Mouse (Mus musculus) kidney, postnatal 0 days (tissue): ENCODE data around the gene Abcd3. TPM values are rescaled to one million over a fixed set of nuclear protein-coding genes. Genes with fewer than 3 reads are reported as not detected.

Source experiments
- ATAC-seq: fragments of 200-750 bp; cut with Nextera tagmentation; replicated peaks from 2 replicates; pipeline ENCODE4 v1.8.0; 2017; ENCODE audit warnings: low read depth, moderate number of reproducible peaks, moderate TSS enrichment, moderate library complexity; ENCODE audit not compliant: low FRiP score
- DNase-seq: peaks from one replicate; pipeline ENCODE4 v3.0.0-alpha.2; 2016; ENCODE audit warnings: low spot score
- H3K27ac ChIP-seq: fragments of 300-500 bp; sonication (generic); 2 replicates; pipeline ENCODE4 v1.5.1; 2014; ENCODE audit warnings: mild to moderate bottlenecking
- H3K27me3 ChIP-seq: fragments of 300-500 bp; sonication (generic); 2 replicates; pipeline ENCODE4 v1.6.1; 2014; ENCODE audit warnings: low read length, mixed read lengths; ENCODE audit not compliant: insufficient read depth
- H3K36me3 ChIP-seq: fragments of 300-500 bp; sonication (generic); 2 replicates; pipeline ENCODE4 v1.6.1; 2014; ENCODE audit warnings: low read length, mixed read lengths; ENCODE audit not compliant: insufficient read depth
- H3K4me1 ChIP-seq: fragments of 300-500 bp; sonication (generic); replicated peaks from 2 replicates; pipeline ENCODE4 v1.6.1; 2014; ENCODE audit warnings: antibody characterized with exemption, low read length, mixed read lengths; ENCODE audit not compliant: insufficient read depth
- H3K4me2 ChIP-seq: fragments of 300-500 bp; sonication (generic); 2 replicates; pipeline ENCODE4 v1.6.1; 2014; ENCODE audit warnings: mild to moderate bottlenecking, low read length, moderate library complexity, mixed read lengths
- H3K4me3 ChIP-seq: fragments of 300-500 bp; sonication (generic); replicated peaks from 2 replicates; pipeline ENCODE4 v1.5.1; 2014; ENCODE audit warnings: low read depth, low read length
- H3K9ac ChIP-seq: fragments of 300-500 bp; sonication (generic); 2 replicates; pipeline ENCODE4 v1.6.1; 2014; ENCODE audit warnings: low read depth, low read length
- H3K9me3 ChIP-seq: fragments of 300-500 bp; sonication (generic); replicated peaks from 2 replicates; pipeline ENCODE4 v1.6.1; 2016; ENCODE audit warnings: low read length, inconsistent platforms, mixed read lengths
- CTCF ChIP-seq: IDR thresholded peaks from 2 replicates; pipeline ENCODE4 v1.5.1; 2016; ENCODE audit warnings: antibody characterized with exemption, low read depth, mild to moderate bottlenecking, moderate library complexity
- WGBS: fragments of 180-500 bp; shearing (Covaris S2); extraction: QIAGEN DNeasy Blood & Tissue Kit; methylation state at CpG from one replicate; pipeline ENCODE4 v1.1.7; 2014; 5-methylcytosine and 5-hydroxymethylcytosine counted together
- polyA plus RNA-seq: library from polyadenylated mRNA; unstranded; fragments of >200 nt; fragmentation: Nextera tagmentation; extraction: Ambion mirVana; gene quantifications from 2 replicates; pipeline ENCODE4 v1.2.1, GENCODE M21; 2015

The Abcd3 gene
- polyA plus RNA-seq, 1 experiment from 2014 or later, result 75.1 TPM

DNA sequence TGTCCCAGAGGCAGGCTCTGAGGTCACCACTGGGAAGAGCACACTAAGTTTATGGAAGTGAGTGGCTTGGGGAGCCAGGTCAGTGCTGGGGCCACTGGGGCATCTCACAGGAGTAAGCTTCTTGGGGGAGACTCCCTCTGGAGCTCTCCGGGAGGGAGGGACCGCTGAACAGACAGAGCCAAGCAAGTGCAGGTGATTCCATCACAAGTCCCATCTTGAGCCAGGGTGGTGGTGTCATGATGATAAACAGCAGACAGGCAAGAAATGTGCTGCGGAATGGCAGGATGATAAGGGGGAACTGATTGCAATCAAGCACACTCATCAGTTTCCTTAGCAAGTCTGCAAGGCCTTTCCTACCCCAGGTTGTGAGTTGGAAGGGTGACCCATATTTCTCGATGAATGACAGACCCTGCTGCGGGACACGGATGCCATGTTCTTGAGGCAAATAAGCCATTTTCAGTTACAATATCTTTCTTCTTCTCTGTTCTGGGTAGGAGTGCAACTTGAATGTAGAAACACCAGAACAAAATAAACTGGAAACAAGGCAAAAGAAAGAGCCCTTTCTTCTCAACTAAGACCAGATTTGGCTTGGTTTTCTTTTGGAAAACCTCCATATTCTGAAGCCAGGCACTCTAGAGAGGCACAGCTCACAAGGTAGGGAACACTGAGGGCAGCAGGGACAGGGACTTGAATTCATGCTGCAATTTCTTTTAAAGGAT is 99.2 kb downstream of the Abcd3 start:
- H3K9ac ChIP-seq, result no peak overlapping the region
- H3K4me2 ChIP-seq, result no peak overlapping the region
- no peak overlapping the region for H3K27ac ChIP-seq
- H3K4me3 ChIP-seq, result no peak overlapping the region
- TF ChIP-seq CTCF, result no peak
- DNase-seq, result no peak
- H3K9me3 ChIP-seq, result no peaks in the 10 kb centered on the region
- no peaks in the 10 kb centered on the region for H3K36me3 ChIP-seq
- H3K4me1 ChIP-seq, result peaks cover 11% of the 10 kb centered on the region; the same call in 1 of the 2 replicates
- WGBS, result 82% methylated on average over 6 of the region's 6 CpGs
- no peaks in the 10 kb centered on the region for H3K27me3 ChIP-seq
- ATAC-seq, result no peak

DNA sequence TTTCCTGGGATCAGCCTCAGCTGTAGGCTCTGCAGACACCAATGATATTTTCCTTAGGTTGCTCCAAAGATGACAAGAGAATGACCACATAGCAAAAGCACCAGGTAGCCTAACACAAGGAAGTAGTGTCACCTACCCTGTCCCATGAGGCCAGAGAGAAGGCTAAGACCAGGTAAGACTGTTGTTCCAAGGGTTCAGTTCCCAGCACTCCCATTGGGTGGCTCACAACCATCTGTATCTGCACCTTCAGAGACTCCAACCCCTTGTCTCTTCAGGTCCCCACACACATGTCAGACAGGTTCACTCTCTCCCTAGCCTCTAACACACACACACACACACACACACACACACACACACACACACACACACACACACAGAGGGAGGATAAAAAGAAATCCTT is 99.8 kb downstream of the Abcd3 start:
- TF ChIP-seq CTCF, result no peak

DNA sequence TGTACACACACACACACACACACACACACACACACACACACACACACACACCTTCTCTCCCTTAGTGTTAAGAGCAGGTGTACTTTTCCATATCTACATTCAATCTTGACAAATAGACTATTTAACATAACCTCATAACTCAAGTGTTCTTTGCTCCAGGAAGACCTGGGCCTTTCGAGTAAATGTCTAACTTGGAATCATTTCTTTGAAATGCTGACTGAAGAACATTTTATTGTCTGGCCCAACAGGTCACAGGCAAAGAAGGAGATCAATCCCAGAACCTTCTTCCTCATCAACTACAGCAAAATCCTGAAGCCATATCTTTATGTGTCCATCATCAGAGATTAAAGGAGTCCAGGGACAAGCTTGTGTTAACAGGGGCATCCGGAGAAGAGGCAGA is 100.6 kb downstream of the Abcd3 start:
- Histone ChIP-seq H3K4me2 (no peak overlapping the region), H3K9ac (no peak overlapping the region), H3K27ac (no peak overlapping the region), H3K4me3 (no peak overlapping the region), H3K27me3 (no peaks in the 10 kb centered on the region), H3K36me3 (no peaks in the 10 kb centered on the region), H3K9me3 (no peaks in the 10 kb centered on the region), H3K4me1 (peaks cover 11% of the 10 kb centered on the region; the same call in 1 of the 2 replicates)
- DNase-seq, result no peak
- ATAC-seq, result no peak
- WGBS, result 64% methylated on average over 2 of the region's 2 CpGs
- TF ChIP-seq CTCF, result no peak

More for the DNA sequence above, 99.8 kb downstream of the Abcd3 start:
- DNase-seq (no peak), ATAC-seq (no peak)
- Histone ChIP-seq H3K9me3 (no peaks in the 10 kb centered on the region), H3K4me2 (no peak overlapping the region), H3K4me1 (peaks cover 11% of the 10 kb centered on the region; the same call in 1 of the 2 replicates), H3K4me3 (no peak overlapping the region), H3K27me3 (no peaks in the 10 kb centered on the region), H3K36me3 (no peaks in the 10 kb centered on the region), H3K9ac (no peak overlapping the region), H3K27ac (no peak overlapping the region)

DNA sequence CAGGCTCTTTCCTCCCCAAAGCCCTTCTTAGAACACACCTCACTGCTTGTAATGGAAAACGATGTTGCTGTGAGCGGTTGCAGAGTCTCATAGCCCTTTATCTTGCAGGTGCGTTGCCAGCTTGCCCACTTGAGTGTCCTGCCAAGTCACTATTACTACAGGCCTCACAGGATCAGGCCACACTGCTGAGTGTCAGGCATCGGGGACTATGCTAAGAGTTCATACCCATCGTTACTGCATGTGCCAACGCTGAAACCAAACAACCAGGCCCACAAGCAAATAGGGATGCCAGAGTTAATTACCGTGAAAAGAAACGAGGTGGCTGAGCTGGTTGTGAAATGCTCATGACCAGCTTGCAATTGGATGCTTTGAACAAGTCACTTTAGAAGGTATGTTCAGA is 101.3 kb downstream of the Abcd3 start:
- TF ChIP-seq CTCF, result no peak
- 43% methylated on average over 8 of the region's 8 CpGs for WGBS
- ATAC-seq (peak; percentile 47; the same call in 1 of the 2 replicates), DNase-seq (peak; percentile 45)
- no peak overlapping the region for H3K9ac ChIP-seq
- no peaks in the 10 kb centered on the region for H3K27me3 ChIP-seq
- no peak overlapping the region for H3K27ac ChIP-seq
- no peaks in the 10 kb centered on the region for H3K36me3 ChIP-seq
- H3K4me3 ChIP-seq, result no peak overlapping the region
- H3K9me3 ChIP-seq, result no peaks in the 10 kb centered on the region
- H3K4me1 ChIP-seq, result peaks cover 11% of the 10 kb centered on the region; the same call in 1 of the 2 replicates
- no peak overlapping the region for H3K4me2 ChIP-seq

DNA sequence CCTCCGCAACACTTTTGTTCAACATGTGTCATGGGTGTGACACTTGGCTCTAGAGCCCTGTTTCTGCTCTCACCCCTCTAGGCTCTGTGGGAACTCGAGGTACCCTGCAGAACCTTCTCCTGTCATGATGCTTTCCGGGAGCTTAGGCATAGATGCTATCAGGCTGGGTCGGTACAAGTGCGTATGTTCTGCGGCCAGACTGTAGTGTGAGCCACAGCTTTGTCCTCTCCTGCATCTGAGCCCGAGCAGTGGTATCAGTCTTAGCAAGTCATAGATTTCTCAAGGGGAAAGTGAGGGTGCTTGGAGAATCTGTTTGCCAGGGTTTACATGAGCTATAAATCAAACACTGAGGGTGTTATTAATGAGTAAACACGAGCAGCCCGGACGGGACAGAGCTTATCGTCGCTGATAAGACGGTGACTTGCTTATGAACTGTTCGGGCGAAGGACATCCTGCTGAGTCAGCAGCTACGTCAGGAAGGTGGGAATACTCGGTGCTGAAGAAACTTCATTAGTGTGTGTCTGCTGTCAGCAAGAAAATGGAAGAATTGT is 101.9 kb downstream of the Abcd3 start:
- H3K4me2 ChIP-seq, result peak overlapping the region; percentile 14; the same call in 1 of the 2 replicates
- peaks cover 11% of the 10 kb centered on the region; the same call in 1 of the 2 replicates for H3K4me1 ChIP-seq
- no peaks in the 10 kb centered on the region for H3K36me3 ChIP-seq
- no peak overlapping the region for H3K4me3 ChIP-seq
- H3K9me3 ChIP-seq, result no peaks in the 10 kb centered on the region
- WGBS, result 28% methylated on average over 17 of the region's 17 CpGs
- DNase-seq (peak; percentile 24), ATAC-seq (no peak)
- H3K27ac ChIP-seq, result no peak overlapping the region
- H3K9ac ChIP-seq, result no peak overlapping the region
- no peaks in the 10 kb centered on the region for H3K27me3 ChIP-seq
- TF ChIP-seq CTCF, result no peak

DNA sequence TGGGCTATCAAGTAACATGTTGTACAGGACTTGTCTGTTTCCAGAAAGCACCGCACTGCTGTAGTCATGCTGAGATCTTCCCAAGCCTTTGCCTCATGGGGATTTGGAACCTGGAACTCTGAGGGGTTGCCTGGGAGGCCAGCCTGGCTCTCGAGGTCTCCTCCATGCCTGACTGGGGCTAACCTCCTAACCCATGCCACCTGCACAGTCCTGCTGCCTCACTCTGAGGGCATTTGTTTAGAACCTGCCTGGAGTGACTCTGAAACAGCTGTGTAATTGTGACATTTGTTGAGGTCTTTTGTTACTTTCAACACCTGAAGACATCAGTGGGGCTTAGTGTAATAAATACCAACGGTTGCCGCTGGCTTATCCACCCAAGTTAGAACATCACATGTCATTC is 102.9 kb downstream of the Abcd3 start:
- no peak for ATAC-seq
- 36% methylated on average over 4 of the region's 4 CpGs for WGBS
- Histone ChIP-seq H3K4me1 (peaks cover 11% of the 10 kb centered on the region; the same call in 1 of the 2 replicates), H3K9ac (no peak overlapping the region), H3K4me3 (no peak overlapping the region), H3K27me3 (no peaks in the 10 kb centered on the region), H3K36me3 (no peaks in the 10 kb centered on the region), H3K9me3 (no peaks in the 10 kb centered on the region), H3K27ac (no peak overlapping the region), H3K4me2 (no peak overlapping the region)
- TF ChIP-seq CTCF, result no peak
- no peak for DNase-seq
